Mouse (Mus musculus) lung, adult 2 months (tissue): ENCODE measurements at regions not wholly inside any gene's neighbourhood (a gene's known extent, or its start where the extent isn't known, plus 50 kb on each side); places are given as distances from the start of the nearest gene placed in this dataset.

ENCODE experiments used
- DNase-seq: peaks from one replicate; pipeline ENCODE4 v3.0.0; 2022
- H3K4me1 ChIP-seq: fragments of 200-500 bp; 2 replicates; pipeline ENCODE4 v1.6.1; 2011; ENCODE audit warnings: low read length; ENCODE audit not compliant: control insufficient read depth, insufficient read depth
- H3K4me3 ChIP-seq: fragments of 200-500 bp; replicated peaks from 2 replicates; pipeline ENCODE3; 2011; ENCODE audit warnings: low read depth, mild to moderate bottlenecking, control low read depth, low read length; ENCODE audit errors: extremely low read depth
- CTCF ChIP-seq: fragments of 200-500 bp; IDR thresholded peaks from 2 replicates; pipeline ENCODE4 v1.5.1; 2011; ENCODE audit warnings: mild to moderate bottlenecking, low read length, control low read depth; ENCODE audit not compliant: insufficient read depth
- POLR2A ChIP-seq: fragments of 200-500 bp; IDR thresholded peaks from 2 replicates; pipeline ENCODE4 v1.6.1; 2011; ENCODE audit warnings: low read depth, mild to moderate bottlenecking, control low read depth, low read length, borderline replicate concordance; ENCODE audit errors: extremely low read depth
- WGBS: fragments of 180-500 bp; shearing (Covaris S2); methylation state at CpG from one replicate; pipeline ENCODE4 v1.1.7; 2018; 5-methylcytosine and 5-hydroxymethylcytosine counted together

DNA sequence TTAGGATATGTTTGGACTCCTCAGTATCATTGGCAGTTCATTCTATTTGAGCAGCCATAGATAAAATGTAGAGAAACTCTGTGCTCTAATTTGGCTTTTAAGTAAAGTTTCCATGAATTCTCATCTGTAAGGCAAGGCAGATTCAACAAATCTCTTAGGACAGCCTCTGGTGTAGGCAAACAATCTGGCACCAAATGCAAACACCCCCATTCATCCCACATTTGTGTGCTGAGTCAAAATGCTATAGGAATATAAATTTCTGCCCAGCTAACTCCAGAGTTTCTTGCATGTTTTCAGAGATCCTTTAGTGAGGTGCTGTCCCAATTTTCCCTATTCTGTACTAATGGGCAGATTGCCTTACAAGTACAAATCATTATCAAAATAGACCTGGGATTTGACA lies 695.7 kb upstream of the Kif18a start:
- Histone ChIP-seq H3K4me1 (no peaks in the 10 kb centered on the region), H3K4me3 (no peak overlapping the region)
- no peak for DNase-seq
- TF ChIP-seq CTCF: no peak
- no peak for TF ChIP-seq POLR2A

DNA sequence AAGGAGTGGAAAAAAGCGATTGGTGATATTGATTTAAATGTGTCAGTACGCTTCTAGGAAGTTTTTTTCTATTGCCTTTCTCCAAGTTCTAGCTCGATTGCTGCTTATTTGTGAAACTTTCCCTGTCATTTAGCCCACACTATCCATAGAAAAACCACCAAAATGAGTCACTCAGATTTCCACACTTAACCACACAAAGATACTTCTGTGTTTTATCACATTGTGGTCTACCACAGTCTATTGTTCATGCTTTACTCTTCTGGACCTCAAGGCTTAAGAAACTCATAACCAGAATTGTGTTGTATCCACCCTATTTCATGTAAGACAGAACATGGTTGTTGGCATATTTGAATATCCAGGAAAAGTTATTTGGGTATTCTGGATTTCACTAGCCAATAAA lies 687.0 kb upstream of the Kif18a start:
- WGBS: 78% methylated on average over 3 of the region's 3 CpGs
- TF ChIP-seq CTCF: no peak
- no peak for TF ChIP-seq POLR2A
- Histone ChIP-seq H3K4me1 (no peaks in the 10 kb centered on the region), H3K4me3 (no peak overlapping the region)
- DNase-seq: no peak

DNA sequence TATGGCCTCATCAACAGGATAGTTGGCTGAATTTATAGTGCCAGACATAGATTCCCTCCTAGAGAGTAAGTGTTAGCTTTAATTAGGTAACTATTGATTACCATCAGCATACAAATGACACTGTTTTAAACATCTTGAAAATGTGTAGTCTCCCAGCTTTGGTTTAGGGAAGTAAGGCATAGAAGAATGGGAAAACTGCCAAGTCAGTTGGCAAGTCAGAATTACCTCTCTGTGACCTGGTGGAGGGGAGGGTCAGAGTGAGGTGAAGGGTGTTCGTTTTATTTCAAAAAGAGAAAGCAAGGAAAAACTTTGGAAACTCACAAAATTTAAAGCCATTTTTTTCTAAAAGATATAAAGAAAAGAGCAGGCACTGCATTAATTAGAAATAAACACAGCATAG lies 680.2 kb upstream of the Kif18a start:
- TF ChIP-seq CTCF: no peak
- no peak for TF ChIP-seq POLR2A
- Histone ChIP-seq H3K4me3 (no peak overlapping the region), H3K4me1 (no peaks in the 10 kb centered on the region)
- no peak for DNase-seq
- 20% methylated on average over 1 of the region's 1 CpGs for WGBS

DNA sequence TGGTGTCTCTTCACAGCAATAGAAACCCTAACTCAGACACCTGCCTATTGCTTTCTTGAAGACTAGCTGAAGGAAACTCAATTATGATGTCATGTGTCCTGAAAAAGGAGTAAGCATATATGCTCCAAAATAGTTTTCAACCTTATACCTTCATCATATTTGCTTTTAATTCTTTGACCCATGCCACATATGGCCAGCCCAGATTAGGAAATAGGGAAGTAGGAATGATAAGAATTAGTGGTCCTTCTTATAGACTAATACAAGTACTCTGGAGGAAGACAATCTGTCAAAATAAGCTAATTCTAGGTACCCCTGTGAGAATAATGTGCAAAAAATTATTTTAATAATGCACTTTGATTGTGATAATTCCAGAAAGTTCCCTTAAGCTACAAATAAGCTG lies 661.0 kb upstream of the Kif18a start:
- H3K4me3 ChIP-seq: no peak overlapping the region
- no peaks in the 10 kb centered on the region for H3K4me1 ChIP-seq
- TF ChIP-seq CTCF: no peak
- TF ChIP-seq POLR2A: no peak
- no peak for DNase-seq

DNA sequence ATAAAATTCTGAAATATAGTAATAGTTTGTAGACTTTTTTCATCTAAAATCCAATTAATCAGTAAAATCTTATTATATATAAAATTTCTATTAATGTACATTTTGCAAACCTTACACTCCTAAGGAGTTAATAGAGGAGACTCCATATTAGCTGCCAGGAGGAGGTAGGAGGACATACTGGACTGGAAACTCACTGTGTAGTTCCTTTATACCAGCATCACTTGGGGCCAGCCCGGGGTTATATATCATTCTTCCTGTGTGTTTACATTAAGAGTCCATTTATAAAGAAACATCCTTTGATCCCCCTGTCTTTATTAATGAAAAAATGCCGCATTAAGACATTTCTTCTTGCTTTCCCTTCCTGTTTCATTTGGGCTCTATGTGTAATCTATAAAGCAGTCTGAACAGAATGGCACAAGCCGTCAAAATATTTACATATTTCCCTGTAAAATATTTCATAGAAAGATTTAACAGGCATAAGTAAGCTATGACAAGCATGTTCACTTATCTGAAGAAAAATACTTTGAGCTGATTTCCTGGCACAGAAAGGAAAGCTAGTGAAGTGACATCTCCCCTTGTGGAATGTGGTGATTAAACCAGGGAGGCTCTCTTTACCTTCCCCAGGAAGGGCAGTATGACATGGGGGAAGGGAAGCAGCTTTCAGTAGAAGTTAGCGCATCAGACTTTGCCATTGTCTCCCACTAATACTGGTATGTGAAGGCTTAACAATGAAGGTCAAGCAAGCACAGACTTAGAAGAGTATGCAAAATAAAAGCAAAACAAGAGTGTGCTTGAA lies 658.0 kb upstream of the Kif18a start:
- Histone ChIP-seq H3K4me3 (no peak overlapping the region), H3K4me1 (no peaks in the 10 kb centered on the region)
- WGBS: 25% methylated on average over 4 of the region's 4 CpGs
- DNase-seq: no peak
- no peak for TF ChIP-seq POLR2A
- TF ChIP-seq CTCF: no peak

DNA sequence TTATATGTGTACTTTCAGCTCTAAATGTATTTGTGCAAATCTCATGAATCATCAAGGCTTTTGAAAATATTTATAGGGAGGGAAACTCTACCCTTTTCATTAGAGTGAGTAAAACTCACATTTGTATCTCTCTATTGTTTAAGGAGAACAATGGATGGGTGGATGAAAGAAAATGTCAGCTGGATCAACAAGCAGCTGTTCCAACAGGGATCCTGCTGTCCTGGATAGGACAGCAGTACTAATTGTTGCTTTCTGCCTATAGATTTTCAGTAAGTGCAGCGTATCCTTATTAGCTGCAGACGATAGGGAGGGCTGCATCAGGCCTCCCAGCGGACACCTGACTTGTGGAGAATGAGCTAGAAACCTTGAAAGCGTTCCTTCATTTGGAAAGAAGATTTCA lies 644.9 kb upstream of the Kif18a start:
- no peak overlapping the region for H3K4me3 ChIP-seq
- no peak for DNase-seq
- WGBS: 65% methylated on average over 4 of the region's 4 CpGs
- no peak for TF ChIP-seq POLR2A
- no peak for TF ChIP-seq CTCF
- H3K4me1 ChIP-seq: no peaks in the 10 kb centered on the region

DNA sequence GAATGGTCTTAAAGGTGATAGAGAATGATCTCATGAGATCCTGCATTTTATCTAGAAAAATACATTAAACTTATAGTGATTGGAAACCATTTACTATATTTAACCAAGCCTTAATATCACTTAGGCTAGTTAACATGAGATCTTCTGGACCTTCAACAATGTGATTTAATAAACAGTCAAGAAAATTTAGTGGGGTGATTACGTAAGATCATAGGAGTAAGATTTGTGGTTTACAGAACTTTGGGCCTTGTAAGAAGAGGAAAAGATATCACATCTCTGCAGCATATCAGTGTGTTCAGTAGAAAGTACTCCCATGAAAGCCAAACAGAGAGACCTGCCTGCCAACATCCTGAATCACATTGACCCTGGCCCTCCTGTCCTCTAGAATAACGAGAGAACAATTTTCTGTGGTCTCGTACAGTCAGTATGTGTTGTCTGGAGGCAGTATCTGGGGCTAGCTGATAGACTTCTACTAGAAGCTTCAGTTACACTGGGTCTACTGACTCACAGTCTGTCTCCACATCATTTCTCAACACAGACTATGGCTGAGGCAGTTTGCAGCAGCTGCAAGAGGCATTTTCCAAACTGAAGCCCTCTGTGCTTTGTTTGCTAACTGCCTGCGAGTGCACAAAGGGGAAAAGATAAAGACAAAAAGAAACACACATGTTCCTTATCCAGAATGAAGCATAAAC lies 619.7 kb upstream of the Kif18a start:
- DNase-seq: no peak
- TF ChIP-seq CTCF (no peak), POLR2A (no peak)
- Histone ChIP-seq H3K4me1 (no peaks in the 10 kb centered on the region), H3K4me3 (no peak overlapping the region)
- WGBS: 42% methylated on average over 4 of the region's 4 CpGs

DNA sequence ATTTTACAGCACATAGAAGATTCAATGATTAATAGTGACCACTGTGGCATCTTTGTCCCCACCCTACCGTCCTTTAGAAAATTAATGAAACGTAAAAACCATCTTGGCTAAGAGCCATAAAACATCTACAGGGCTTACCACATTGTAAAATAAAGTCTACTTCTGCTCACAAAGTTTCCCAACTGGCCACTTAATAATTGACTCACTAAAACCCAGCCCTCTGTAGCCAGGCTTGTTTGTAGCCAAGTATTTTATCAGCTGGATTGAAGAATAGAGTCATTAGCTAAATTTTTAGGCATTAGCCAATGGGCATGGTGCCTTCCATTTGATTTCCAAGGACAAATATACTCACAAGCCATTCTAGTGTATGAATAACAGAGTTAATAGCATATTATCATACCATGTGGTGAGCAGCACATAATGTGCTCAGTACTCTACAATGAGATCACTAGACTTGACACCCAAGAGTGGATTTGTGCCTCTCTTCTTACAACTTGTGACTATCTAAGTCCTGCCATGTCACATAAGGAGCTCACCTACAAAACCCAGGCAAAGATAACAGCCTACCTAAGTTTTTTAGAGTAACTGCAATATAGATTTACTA lies 602.7 kb upstream of the Kif18a start:
- no peak for TF ChIP-seq POLR2A
- TF ChIP-seq CTCF: no peak
- Histone ChIP-seq H3K4me3 (no peak overlapping the region), H3K4me1 (no peaks in the 10 kb centered on the region)
- WGBS: 52% methylated on average over 2 of the region's 2 CpGs
- no peak for DNase-seq

DNA sequence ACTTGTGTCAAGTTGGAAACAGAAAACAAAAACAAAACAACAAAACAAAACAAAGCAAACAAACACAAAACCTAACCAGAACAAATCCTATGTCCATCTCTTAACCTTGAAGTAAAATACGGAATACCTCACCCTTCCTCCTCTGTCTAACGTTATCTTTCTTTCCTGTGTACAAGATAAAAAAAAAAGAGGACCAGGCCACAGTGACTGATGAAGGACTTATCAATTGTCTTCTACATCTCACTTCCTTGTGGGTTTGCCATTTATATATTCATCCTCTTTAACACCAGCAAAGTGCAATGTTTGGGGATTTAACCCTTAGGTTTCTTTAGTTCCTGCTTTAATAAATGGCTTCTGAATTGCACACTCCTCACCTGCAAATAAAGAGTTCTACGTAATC lies 599.0 kb upstream of the Kif18a start:
- Histone ChIP-seq H3K4me3 (no peak overlapping the region), H3K4me1 (no peaks in the 10 kb centered on the region)
- no peak for DNase-seq
- WGBS: 73% methylated on average over 3 of the region's 3 CpGs
- no peak for TF ChIP-seq POLR2A
- no peak for TF ChIP-seq CTCF

DNA sequence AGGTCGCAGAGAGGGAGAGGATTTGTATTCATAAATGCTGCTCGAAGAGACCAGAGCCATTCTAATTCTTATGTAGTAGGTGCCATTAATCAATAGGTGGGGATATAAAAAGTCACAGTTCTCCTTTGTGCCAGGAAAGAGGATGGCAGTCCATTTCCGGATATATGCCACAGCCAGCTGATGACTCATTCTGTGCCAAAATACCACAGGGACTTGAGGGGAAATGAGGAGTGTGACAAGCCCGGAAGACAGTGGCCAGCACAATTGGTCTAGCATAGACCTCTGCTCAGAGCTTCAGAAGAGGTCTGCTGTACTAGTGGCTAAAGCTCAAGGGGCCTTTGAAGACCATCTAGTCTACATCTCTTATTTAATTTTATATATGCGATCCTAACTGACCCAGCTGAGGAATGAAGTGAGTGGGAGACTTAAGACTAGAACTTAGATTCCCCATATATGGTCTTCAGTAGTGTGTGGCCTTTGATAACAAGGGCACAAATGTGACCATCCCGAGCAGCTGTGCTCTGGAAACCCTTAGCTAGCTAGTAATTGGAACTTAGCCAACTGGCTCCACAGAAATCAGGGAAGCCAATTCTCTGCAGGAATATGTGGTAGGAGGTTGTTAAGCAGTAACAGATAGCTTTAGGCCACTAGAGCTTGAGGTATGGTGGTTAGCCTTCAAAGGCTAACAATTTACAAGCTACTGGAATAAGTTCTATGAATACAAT lies 594.4 kb upstream of the Kif18a start:
- no peak overlapping the region for H3K4me3 ChIP-seq
- no peak for DNase-seq
- TF ChIP-seq CTCF (no peak), POLR2A (no peak)
- WGBS: 38% methylated on average over 6 of the region's 6 CpGs
- H3K4me1 ChIP-seq: no peaks in the 10 kb centered on the region
